Mouse (Mus musculus) skeletal muscle tissue, adult 2 months (tissue): Measurements from ENCODE around the gene E030018B13Rik.

Experiments used
- DNase-seq: peaks from one replicate; pipeline ENCODE4 v3.0.0-alpha.2; 2012; ENCODE audit warnings: low read depth, low spot score

Gene E030018B13Rik

DNA sequence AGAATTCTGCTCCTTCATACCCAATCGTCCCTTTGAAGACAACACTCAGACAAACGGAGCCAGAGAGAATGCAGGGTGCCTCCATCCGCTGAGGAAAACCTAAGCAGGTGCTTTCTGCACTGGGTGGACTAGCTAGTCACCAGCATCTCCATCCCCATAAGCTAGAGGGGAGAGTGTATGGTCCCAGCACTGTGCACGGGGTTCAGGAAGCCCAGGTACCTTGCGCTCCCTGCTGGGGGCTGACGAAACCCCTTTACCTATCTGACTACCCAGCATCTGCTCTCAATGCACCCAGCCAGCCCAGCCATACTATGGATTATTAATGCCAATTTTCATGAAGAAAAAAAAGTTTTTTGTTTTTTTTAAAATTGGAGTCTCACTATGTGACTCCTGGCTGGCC lies 47.5 kb downstream of the E030018B13Rik start:
- no peak for DNase-seq

DNA sequence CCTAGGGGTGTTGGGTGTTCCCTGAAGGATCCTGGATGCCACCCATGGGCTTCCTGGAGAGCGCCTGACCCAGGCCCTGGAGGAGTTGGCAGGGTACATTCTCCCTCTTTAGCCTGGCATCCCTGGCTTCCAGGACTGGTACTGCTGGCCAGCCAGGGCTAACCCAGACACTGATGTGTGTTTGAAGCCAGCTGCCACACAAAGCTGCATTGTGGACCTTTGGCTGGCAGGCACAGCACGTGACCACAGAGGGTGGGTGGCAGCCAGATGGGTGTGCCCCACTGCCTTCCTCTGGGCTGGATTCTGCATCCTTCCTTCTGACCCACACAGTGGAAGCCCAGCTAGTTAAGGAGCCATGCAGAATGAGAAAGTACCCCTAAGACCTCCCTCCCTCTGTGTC lies 48.5 kb downstream of the E030018B13Rik start:
- peak; percentile 20 for DNase-seq

DNA sequence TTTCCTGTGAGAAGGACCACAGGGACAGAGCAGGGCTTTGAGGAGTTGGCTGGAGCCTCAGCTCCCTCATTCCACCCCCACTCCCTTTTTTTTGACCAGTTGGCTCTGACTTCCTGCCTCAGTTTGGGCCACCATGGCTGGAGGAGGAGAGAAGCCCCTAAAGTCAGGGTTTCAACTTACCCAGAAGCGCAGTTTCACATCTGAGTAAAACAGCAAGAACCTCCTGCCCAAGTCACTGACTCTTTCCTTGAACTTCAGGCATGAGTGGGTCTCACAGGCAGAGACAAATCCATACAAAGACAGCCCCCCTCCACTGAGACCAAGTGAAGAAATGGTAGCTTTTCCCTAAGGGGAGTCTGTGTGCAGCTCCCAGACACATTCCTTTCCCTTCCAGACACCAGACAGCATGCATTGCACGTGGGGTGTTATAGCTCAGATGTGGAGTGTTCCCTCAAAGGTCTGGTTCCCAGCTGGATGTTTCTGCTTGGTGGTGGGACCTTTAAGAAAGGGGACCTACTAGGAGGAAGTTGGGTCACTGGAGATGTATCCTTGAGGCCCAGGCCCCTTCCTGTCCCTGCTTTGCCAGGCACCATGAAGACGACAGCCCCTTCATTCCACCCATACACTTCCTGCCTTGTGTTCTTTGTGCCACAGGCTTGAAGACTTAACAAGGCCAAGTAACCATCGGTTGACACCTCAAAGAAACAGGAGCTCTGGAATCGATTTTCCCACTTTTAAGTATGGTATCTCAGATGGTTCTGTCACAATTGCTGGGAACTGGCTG lies 49.2 kb downstream of the E030018B13Rik start:
- DNase-seq: no peak

GRCm38 (mm10) chr7:63969941-63970340 lies 53.3 kb downstream of the E030018B13Rik start:
- no peak for DNase-seq
